Mouse (Mus musculus) mouse embryonic stem cell (cell line): ENCODE measurements around the gene Fndc1.

ENCODE experiments used
- in situ Hi-C, 2 experiments: fragments of 300-500 bp; cut with MboI; formaldehyde crosslinking; loops; 1 replicate in 1 of 2; 3 replicates in 1 of 2; pipeline ENCODE4 v1.14.3; 2019 to 2020; ENCODE audit warnings: low sequenced_read_pairs in 2 of 2, low pct_unique_long_range_greater_than_20kb in 1 of 2, mixed read lengths in 1 of 2; ENCODE audit not compliant: unreplicated experiment in 1 of 2

Fndc1 gene

DNA sequence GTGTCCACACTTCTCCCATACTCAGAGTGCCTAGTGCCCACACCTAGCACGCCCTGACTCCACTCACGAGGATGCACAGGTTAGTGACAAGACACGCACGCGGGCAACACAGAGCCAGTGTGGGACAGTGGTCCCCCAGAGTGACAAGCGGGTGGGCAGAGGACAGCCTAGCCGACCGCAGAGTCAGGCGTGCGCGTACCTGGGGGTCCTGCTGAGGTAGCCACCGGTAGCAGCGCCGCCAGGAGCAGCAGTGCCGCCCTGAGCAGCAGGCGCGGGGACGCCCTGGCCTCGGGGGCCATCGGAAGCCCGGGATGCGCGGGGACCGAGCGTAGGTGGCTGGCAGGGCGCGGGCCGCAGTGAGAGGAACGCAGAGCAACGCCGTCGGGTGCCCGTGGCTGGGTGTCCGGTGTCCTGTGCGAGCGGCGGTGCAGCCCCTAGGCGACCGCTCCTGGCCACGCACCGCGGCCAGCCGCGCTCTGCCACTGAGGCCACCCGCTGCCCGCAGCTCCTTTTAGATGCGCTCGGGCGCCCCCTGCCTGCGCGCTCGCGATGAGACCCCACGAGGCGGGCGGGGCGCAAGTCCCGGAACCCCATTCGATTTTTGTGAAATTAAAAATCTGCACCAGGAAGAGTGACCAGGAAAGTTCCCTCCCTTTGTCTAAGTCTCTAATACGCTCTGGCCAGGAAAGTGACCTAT, at the start of gene Fndc1:
Gene Fndc1 (minus strand): TSS at position 484 of the 697 bp plus-strand sequence.
- in situ Hi-C loops, result no loop called here

DNA sequence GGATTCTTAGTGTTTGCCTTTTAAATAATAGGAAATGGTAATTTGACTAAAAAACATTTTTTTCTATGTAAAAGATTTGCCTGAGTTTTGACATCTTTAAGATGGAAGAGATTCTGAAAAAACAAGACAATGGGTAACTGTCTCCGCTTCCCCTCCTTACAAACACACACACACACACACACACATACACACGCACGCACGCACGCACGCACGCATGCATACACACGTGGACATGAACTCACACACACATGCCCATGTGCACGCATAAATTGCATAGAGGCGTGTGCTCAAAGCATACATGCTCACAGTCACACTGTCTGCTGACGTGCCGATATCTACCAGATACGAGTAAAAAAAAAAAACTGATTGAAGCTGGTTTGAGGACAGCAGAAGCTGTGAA, 49.4 kb upstream of the Fndc1 start:
- in situ Hi-C loops, result no loop called here

DNA sequence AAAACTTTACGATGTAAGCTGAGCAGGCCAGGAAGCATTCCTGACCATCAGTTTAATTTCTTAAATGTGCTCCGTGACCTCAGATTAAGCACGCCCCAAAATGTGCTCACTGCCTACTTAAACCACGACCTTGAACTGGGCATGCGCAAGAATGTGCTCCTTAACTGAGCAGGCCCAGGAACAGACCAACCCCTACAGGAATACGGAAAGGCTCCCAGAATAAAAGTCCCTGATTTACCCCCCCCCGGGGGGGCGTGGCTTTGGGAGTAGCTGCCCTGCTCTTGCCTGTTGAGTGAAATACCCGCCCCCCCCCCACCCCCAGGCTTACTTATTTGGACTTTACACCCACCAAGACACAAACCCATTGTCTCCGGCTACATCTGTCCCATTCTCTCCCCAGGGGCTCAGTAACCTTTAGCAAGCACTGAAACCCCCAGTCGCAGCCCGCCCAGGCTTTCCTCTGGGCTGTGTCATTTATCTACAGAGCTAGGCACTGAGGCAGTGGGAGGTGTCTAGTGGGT, 48.9 kb upstream of the Fndc1 start:
- in situ Hi-C loops, result no loop called here

DNA sequence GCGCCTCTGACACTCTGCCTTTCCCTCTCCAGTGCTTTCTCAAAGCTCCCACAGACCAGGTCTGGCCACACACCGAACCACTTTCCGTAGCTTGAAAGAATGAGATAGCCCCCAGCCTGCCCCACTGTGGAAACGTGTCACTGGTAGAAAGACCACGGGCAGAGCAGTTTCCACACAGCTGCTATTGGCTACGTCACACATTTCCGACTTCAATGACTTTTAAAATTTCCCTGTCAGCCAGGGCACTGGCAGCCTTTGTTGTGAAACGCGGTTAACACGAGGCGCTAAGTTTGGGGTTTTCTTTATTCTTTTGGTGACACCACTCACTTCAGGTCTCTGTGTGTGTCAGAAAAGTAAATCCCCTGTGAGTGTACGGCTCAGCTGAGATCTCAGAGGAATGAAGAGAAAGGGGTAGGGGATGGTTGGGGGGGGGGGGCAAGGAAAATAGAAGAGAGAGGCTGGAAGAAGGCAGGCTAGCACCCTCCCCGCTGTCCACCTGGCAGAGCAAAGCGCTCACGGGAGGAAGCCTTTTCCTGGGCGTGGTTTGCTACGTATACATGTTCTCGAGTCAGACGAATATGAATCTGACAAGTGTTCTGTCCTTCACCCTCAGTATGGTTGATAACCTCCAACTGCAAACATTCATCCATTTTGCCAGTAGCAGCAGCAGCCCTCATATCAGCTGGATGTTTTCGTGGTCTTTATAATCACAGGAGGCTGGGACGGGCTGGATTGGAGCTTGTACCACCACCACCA, 47.9 kb upstream of the Fndc1 start:
- in situ Hi-C loops, result loop anchor here (5.0 to 25.0 kb wide), 2 partner anchors 52 to 312 kb away; partner anchors contain the start of gene Tagap (in 1 of the 2)

DNA sequence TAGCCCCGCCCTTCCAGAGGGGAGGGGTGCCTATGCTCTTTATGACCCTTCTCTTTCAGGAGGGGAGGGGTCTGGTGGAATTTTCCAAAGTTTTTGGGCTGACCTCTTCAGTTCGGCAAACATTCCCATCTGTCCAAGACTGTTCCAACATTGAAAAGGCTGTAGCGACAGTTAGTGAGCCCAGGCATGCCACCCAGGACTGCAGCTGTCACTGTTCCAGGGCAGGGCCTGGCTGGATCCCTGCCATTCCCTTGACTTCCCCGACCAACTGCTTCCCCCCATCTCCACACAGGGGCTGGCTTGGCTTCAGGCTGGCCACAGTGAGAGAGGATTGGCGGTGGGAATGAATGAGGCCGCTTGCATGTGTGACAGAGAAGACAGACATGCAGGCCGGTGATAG, 46.3 kb upstream of the Fndc1 start:
- in situ Hi-C loops, result loop anchor here (5.0 to 25.0 kb wide), 2 partner anchors 54 to 314 kb away; partner anchors contain the start of gene Tagap (in 1 of the 2)

DNA sequence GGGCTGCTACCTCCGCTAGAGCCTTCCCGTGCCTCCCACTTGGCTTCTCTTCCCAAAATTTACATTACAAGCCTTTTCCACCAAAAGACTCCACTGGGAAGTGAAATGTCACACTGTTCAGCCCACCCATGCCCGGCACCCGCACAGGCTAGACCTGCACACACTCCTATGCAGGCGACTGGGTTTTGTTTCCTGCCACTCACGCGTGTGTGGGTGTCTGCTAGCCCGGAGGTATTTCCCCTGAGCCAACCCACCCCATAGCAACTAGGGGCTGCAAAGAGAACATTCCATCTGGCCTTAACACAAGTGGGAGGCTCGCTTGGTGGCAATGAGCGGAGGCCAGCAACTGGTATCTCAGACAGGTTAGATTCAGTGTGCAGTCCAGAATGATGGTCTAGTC, 44.7 kb upstream of the Fndc1 start:
- in situ Hi-C loops, result loop anchor here (5.0 to 25.0 kb wide), 2 partner anchors 56 to 316 kb away; partner anchors contain the start of gene Tagap (in 1 of the 2)

DNA sequence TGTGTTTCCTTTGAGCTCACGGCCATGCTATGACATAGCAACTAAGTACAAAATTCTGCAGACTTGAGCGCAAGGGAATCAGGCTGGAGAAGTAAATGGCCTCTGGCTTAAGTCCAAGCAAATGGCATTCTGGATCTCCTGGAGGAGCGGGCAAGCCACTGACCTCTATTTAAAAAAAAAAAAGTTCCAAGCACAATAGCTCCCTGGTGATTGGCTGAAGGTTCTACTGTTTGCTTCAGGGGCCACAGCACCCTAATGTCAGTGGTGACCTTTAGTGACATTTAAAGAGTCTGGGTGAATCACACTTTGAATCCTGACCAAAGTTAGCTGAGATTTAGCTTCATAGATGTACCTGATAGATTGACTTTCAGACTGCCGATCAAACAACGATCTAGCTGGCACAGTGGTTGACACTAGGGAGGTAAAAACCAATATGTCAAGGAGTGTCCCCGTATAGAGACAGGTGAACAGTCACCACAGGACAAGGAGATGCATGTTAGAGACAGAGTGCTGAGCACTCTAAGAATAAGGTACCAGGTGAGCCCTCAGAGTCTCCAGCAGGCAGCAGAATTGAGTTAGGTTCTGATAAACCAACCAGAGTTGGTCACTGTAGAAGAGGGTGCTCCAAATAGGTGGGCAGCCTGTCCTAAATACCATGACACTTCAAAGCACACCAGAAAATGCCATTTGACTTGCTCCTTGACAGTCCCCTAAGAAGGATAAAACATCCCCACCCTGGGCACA, 43.9 kb upstream of the Fndc1 start:
- in situ Hi-C loops, result loop anchor here (5.0 to 25.0 kb wide), 2 partner anchors 56 to 316 kb away; partner anchors contain the start of gene Tagap (in 1 of the 2)

DNA sequence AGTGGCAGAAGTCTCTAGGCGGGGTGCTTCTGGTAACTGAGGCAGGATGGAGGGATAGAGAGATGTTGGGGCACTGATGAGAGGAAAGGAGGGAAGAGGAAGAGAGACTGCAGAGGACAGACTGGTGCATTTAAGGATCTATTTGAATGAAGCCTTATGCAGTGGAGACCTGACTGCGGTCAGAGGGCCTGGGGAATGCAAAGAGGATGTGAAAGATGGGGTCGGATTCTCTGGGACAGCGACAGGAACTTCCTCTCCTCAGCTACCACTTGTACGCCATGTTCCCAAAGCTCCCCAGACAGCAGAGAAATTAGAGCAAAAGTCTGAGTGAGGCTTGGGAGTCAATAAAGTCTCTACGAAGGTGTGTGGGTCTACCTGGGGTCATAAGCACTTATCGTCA, 42.0 kb upstream of the Fndc1 start:
- in situ Hi-C loops, result loop anchor here in 1 of 2 experiments (25.0 kb wide), 1 partner anchor 318 kb away; no protein-coding TSS in a partner anchor

DNA sequence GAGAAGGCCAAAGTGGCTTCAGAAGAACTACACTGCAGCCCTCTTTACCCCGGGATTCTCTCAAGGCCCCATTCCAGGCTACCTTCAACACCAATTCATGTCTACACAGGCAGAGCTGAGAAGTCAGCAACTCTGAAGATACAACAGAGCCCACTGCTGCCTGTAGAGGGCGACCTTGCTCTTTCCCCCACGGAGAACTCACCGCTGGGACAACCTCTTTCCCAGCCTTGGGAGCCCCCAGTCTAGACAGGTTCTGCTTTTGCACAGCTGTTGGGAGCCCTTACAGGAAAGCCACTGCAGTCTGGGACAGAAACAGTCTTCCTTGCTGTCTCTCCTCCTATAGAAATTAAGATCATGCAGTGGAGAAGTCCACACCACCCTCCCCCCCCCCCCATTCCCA, 41.5 kb upstream of the Fndc1 start:
- in situ Hi-C loops, result loop anchor here in 1 of 2 experiments (25.0 kb wide), 1 partner anchor 319 kb away; no protein-coding TSS in a partner anchor

DNA sequence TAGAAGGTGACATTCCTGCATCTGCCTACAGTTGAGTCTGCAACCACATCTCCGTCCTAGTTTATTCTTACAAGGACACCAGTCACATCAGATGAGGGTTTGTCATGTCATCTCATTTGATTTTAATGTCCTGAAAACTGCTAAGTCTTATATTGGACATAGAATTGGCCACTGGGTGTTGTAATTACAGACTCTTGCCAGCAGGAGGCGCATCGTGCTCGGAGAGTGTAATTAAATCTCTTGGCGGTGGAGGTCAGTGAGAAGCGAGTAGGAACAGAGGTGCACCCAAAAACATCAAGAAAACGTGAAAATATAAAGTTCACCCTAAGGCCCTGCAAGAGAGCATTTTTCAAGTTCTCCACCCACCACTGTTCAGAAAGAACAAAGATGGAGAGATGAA, 37.6 kb upstream of the Fndc1 start:
- in situ Hi-C loops, result loop anchor here in 1 of 2 experiments (25.0 kb wide), 1 partner anchor 323 kb away; no protein-coding TSS in a partner anchor

DNA sequence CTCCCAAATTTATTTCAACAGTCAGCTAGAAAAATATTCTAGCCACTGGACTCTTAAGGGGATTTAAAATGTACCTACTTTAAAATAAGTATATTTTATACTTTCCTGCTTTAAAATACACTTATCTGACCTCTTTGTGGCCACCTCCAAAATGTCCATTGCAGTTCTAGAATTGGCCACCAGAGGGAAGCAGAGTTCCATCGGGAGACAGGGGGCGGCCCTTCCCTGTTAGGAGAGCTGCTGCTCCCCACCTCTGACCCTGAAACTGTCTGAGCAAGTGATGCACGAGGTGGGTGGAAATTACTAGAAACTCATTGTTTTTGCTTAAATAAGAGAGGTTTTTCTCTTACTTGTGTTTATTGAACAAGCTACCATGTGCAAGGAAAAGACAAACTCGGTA, 36.6 kb upstream of the Fndc1 start:
- in situ Hi-C loops, result loop anchor here in 1 of 2 experiments (25.0 kb wide), 1 partner anchor 324 kb away; no protein-coding TSS in a partner anchor

DNA sequence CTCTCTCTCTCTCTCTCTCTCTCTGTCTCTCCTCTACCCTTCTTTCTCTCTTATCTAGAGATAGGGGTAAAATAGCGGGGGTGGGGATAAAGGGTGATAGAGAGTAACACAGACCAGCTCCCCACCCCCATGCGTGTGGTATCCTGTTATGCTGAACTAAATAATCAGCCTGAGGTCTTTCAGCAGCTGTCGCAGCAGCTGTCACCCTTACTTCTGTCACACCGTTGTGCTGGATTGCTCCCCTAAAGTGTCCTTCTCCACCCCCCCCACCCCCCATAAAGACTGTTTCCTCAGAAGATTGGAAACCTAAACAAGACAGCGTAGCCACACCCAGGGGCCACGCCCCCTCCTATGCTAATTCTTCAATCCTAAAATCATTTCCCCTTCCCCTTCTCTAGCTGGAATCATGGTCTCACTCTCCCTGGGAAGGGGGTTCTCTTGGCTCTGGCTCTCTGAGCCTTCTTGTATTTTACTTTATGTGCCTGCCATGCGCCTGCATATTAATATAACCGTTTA, 33.8 kb upstream of the Fndc1 start:
- in situ Hi-C loops, result loop anchor here in 1 of 2 experiments (25.0 kb wide), 1 partner anchor 326 kb away; no protein-coding TSS in a partner anchor

DNA sequence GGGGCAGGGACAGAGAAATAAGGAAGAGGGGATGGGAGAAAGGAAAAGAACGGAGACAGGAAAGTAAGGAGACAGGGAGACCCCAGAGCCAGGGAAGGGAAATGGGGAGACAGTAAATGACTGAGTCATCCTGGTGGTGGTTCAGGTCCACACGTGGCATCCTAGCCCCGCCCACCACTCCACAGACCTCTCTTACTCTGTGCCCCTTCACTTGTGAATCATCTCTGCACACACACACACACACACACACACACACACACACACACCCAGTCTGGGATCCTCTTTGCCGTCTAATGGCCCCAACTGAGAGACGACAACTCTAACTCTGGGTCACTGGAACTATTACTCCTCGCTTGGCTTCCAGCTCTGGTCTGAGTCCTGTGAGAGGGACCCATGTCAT, 30.6 kb upstream of the Fndc1 start:
- in situ Hi-C loops, result loop anchor here in 1 of 2 experiments (25.0 kb wide), 1 partner anchor 330 kb away; no protein-coding TSS in a partner anchor

DNA sequence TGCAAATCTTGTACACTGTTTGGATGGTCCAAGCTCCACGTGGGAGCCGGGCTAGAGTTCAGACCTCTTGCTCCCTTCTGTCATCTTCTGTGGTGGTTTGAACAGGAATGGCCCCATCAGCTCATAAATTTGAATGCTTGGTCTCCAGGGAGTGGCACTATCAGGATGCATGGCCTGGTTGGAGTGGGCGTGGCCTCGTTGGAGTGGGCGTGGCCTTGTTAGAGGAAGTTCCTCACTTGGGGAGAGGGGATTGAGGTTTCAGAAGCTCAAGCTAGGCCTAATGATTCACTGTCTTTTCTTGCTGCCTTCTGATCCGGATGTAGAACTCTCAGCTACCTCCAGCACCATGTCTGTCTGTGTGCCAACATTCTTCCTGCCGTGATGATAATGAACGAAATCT, 28.7 kb upstream of the Fndc1 start:
- in situ Hi-C loops, result loop anchor here in 1 of 2 experiments (25.0 kb wide), 1 partner anchor 331 kb away; no protein-coding TSS in a partner anchor

DNA sequence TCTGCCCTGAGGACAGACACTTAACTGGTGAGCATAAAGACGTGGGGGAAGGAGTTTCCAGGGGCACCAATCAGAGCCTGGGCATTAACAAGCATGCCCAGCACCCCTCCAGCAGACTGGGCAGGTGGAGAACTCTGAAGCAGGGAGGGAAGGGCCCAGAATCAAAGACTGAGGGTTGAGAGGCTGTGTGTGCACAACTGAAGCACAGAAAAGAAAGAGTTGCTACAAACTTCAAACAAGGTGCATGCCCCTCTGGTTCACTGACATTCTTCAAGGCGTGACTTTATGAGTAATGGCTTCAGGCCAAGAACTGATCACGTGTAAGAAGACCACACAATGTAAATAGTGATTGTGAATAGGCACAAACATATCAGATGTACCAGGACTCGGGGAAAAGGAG, 24.9 kb upstream of the Fndc1 start:
- in situ Hi-C loops, result loop anchor here in 1 of 2 experiments (25.0 kb wide), 1 partner anchor 335 kb away; no protein-coding TSS in a partner anchor

DNA sequence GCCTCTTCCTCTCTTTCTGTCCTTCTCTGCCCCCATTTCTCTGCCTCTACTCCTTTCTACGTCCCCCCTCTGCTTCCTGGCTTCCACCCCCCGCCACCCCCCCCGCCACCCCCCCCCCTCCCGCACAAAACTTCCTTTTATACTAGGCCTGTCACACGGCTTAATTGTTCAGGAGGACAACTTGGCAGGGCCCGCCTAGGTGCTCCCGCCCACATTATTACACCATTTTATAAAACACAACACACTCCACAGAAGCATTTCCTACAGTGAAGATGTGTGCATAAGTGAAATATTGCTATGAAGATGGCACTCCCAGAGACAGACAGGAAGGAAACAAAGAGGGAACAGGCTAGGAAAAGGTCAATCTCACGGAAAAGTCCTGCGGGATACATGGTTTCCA, 24.4 kb upstream of the Fndc1 start:
- in situ Hi-C loops, result loop anchor here in 1 of 2 experiments (25.0 kb wide), 1 partner anchor 336 kb away; no protein-coding TSS in a partner anchor

DNA sequence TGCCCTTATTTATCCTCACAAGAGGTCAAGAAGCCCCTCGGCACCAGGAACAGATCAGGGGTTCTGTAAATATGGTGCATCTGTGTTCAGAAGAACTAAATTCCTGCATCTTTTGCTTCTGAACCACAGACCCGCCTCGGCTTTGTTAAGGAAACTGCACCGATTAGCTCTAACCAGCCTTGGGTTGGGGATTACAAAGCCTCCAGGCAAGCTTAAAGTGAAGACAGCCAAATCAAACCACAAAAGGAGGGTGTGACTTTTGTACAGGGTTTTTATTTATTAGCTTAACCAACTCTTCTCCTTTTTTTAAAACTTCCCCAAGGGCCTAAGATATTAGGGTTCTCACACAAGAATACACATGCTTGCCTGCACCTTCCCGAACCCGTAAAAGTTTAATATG, 23.1 kb upstream of the Fndc1 start:
- in situ Hi-C loops, result loop anchor here in 1 of 2 experiments (25.0 kb wide), 1 partner anchor 337 kb away; no protein-coding TSS in a partner anchor
